In the genomic region with DNA sequence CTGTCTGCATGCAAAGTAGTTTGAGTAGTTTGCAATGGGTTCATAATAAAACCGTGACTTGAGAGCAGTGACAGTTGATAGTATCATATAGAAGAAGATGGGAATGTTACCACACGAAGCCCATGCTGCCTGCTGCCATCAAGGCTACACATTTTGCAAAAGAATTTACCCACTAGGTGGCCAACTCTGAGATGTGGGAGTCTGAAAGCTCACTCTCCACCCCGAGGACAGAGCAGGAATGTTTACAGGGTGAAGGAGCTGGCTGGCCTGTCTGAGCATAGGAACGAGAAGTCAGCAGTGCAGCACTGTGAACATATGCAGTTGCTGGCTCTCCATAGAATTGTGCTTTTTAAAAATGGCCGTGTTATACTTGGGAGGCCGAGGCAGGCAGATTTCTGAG, we compare ENCODE assay signal across 17 mouse cellular contexts. TPM values are rescaled to one million over a fixed set of nuclear protein-coding genes. Genes with fewer than 3 reads are reported as not detected.
A peak's percentile ranks its signal among the peaks of the same experiment; 100 is the strongest.
DNase-seq lines count a peak whose midpoint lies in the region; ATAC-seq and TF ChIP-seq lines count a peak whose summit lies in the region.
"Had no signal": no experiment of that assay in that cellular context is flagged by ENCODE, and none has a peak within 500 bp of the region (broad histone marks: within the 10 kb centered on the region; RNA-seq: fewer than 3 reads in every experiment).

No protein-coding gene starts in this region.

- no peak overlapping the region for H3K27ac ChIP-seq in kidney, postnatal 0 days
- H3K27ac ChIP-seq in midbrain, postnatal 0 days (ENCODE audit: low read depth, low read length) = no peak overlapping the region
- H3K27ac ChIP-seq in midbrain, embryonic 10.5 days (replicated peaks) = no peak overlapping the region
- no peak overlapping the region for H3K27ac ChIP-seq in limb, embryonic 10.5 days
- H3K27ac ChIP-seq: hindbrain, embryonic 12.5 days; kidney, embryonic 15.5 days had no signal

- no peaks in the 10 kb centered on the region for H3K9me3 ChIP-seq in kidney, postnatal 0 days (replicated peaks; ENCODE audit: low read length)
- H3K9me3 ChIP-seq in midbrain, postnatal 0 days (ENCODE audit: low read length) = no peaks in the 10 kb centered on the region
- H3K9me3 ChIP-seq in midbrain, embryonic 10.5 days (replicated peaks) = no peaks in the 10 kb centered on the region
- no peaks in the 10 kb centered on the region for H3K9me3 ChIP-seq in limb, embryonic 10.5 days (replicated peaks)
- H3K9me3 ChIP-seq: heart, embryonic 12.5 days; hindbrain, embryonic 12.5 days; kidney, embryonic 15.5 days had no signal

- H3K4me2 ChIP-seq in kidney, postnatal 0 days (ENCODE audit: low read length) = no peak overlapping the region
- H3K4me2 ChIP-seq in midbrain, postnatal 0 days (ENCODE audit: low read depth, low read length, poor library complexity, severe bottlenecking) = no peak overlapping the region
- H3K4me2 ChIP-seq: heart, embryonic 12.5 days; hindbrain, embryonic 12.5 days; kidney, embryonic 15.5 days had no signal

- peak; percentile 26 to 27 for DNase-seq in cerebellum, postnatal 10 days
- no peak for DNase-seq in cerebellum, postnatal 4 days (ENCODE audit: low spot score in 2 of 2)
- peak; percentile 25 for DNase-seq in kidney, postnatal 0 days (ENCODE audit: low spot score)
- no peak for DNase-seq in kidney, postnatal 25 days
- peak; percentile 37 for DNase-seq in midbrain, postnatal 0 days (ENCODE audit: low spot score)
- DNase-seq in midbrain, embryonic 10.5 days (ENCODE audit: low spot score) = no peak
- no peak for DNase-seq in adrenal gland, postnatal 4 days (ENCODE audit: low spot score in 2 of 2)
- DNase-seq in limb, embryonic 10.5 days (ENCODE audit: low spot score) = no peak
- DNase-seq: adrenal gland, adult 8-10 months; cerebellum, adult 11-12 months; layer of hippocampus, postnatal 36 days had no signal

- peak; percentile 58 for TF ChIP-seq CTCF in kidney, postnatal 0 days (IDR thresholded peaks at IDR 0.05; ENCODE audit: low read depth)
- peak; percentile 65 for TF ChIP-seq CTCF in midbrain, postnatal 0 days (IDR thresholded peaks at IDR 0.05)

- H3K36me3 ChIP-seq in kidney, postnatal 0 days (ENCODE audit: insufficient read depth, low read length) = no peaks in the 10 kb centered on the region
- H3K36me3 ChIP-seq in midbrain, postnatal 0 days (ENCODE audit: insufficient read depth, low read length) = peaks cover 6% of the 10 kb centered on the region
- peaks cover 9% of the 10 kb centered on the region for H3K36me3 ChIP-seq in midbrain, embryonic 10.5 days
- no peaks in the 10 kb centered on the region; the same call in 1 of the 2 replicates for H3K36me3 ChIP-seq in limb, embryonic 10.5 days

- no peaks in the 10 kb centered on the region for H3K4me1 ChIP-seq in kidney, postnatal 0 days (replicated peaks; ENCODE audit: insufficient read depth, low read length)
- H3K4me1 ChIP-seq in midbrain, postnatal 0 days (ENCODE audit: insufficient read depth, low read length) = no peaks in the 10 kb centered on the region
- H3K4me1 ChIP-seq in midbrain, embryonic 10.5 days = no peaks in the 10 kb centered on the region
- H3K4me1 ChIP-seq in limb, embryonic 10.5 days = no peaks in the 10 kb centered on the region
- H3K4me1 ChIP-seq: heart, embryonic 12.5 days; hindbrain, embryonic 12.5 days; kidney, embryonic 15.5 days had no signal

- no peak overlapping the region for H3K9ac ChIP-seq in kidney, postnatal 0 days (ENCODE audit: low read depth, low read length)
- H3K9ac ChIP-seq in midbrain, postnatal 0 days (replicated peaks; ENCODE audit: low read length, poor library complexity, severe bottlenecking) = no peak overlapping the region
- H3K9ac ChIP-seq: heart, embryonic 12.5 days; hindbrain, embryonic 12.5 days; kidney, embryonic 15.5 days had no signal

- no peaks in the 10 kb centered on the region for H3K27me3 ChIP-seq in kidney, postnatal 0 days (ENCODE audit: insufficient read depth, low read length)
- no peaks in the 10 kb centered on the region for H3K27me3 ChIP-seq in midbrain, postnatal 0 days (ENCODE audit: insufficient read depth, low read length)
- H3K27me3 ChIP-seq in midbrain, embryonic 10.5 days (ENCODE audit: low read depth, poor library complexity, severe bottlenecking) = no peaks in the 10 kb centered on the region
- no peaks in the 10 kb centered on the region for H3K27me3 ChIP-seq in limb, embryonic 10.5 days (ENCODE audit: low read depth, poor library complexity, severe bottlenecking)
- H3K27me3 ChIP-seq: heart, embryonic 12.5 days; hindbrain, embryonic 12.5 days; kidney, embryonic 15.5 days had no signal

- no peak overlapping the region for H3K4me3 ChIP-seq in kidney, postnatal 0 days (replicated peaks; ENCODE audit: low read depth, low read length)
- H3K4me3 ChIP-seq in midbrain, postnatal 0 days (ENCODE audit: low read depth, low read length) = no peak overlapping the region
- no peak overlapping the region for H3K4me3 ChIP-seq in midbrain, embryonic 10.5 days
- H3K4me3 ChIP-seq in limb, embryonic 10.5 days = no peak overlapping the region
- H3K4me3 ChIP-seq: heart, embryonic 12.5 days; hindbrain, embryonic 12.5 days; kidney, embryonic 15.5 days had no signal

- 59% methylated on average over 6 of the region's 6 CpGs for WGBS in kidney, postnatal 0 days
- 62% methylated on average over 6 of the region's 6 CpGs for WGBS in midbrain, postnatal 0 days
- WGBS in midbrain, embryonic 10.5 days = 79% methylated on average over 6 of the region's 6 CpGs
- 66% methylated on average over 6 of the region's 6 CpGs for WGBS in limb, embryonic 10.5 days

- ATAC-seq in kidney, postnatal 0 days (replicated peaks; ENCODE audit: low FRiP score, low read depth) = no peak
- ATAC-seq in midbrain, postnatal 0 days (ENCODE audit: low FRiP score) = no peak

RNA-seq across cellular contexts. Expression of gene Mtmr6, which starts 43.1 kb away (rescaled TPM):
- polyA plus RNA-seq in kidney, postnatal 0 days (2015; fragmentation: Nextera tagmentation; extraction: Ambion mirVana) = 31.3 and 32.2 TPM in 2 replicates
- 36.1 and 38.6 TPM in 2 replicates for total RNA-seq in midbrain, postnatal 0 days (2014; rRNA removed)
- polyA plus RNA-seq in midbrain, postnatal 0 days (2015; fragmentation: Nextera tagmentation; extraction: Ambion mirVana) = 57.7 and 58.6 TPM in 2 replicates
- 29.9 and 42.0 TPM in 2 replicates for polyA plus RNA-seq in midbrain, embryonic 10.5 days (2016; fragmentation: Nextera tagmentation; extraction: Ambion mirVana)
- total RNA-seq in adrenal gland, postnatal 4 days (2021) = 10 to 100 TPM; 44.1 to 45.0 TPM
- polyA plus RNA-seq in limb, embryonic 10.5 days (2016; fragmentation: Nextera tagmentation; extraction: Ambion mirVana) = 16.7 and 20.9 TPM in 2 replicates

RNA-seq across cellular contexts. Expression of gene Gm49336, which starts 56.8 kb away (rescaled TPM):
- 32.6 and 33.4 TPM in 2 replicates for polyA plus RNA-seq in kidney, postnatal 0 days (2015; fragmentation: Nextera tagmentation; extraction: Ambion mirVana)
- 115 and 137 TPM in 2 replicates for total RNA-seq in midbrain, postnatal 0 days (2014; rRNA removed)
- polyA plus RNA-seq in midbrain, postnatal 0 days (2015; fragmentation: Nextera tagmentation; extraction: Ambion mirVana) = 36.9 and 37.5 TPM in 2 replicates
- polyA plus RNA-seq in midbrain, embryonic 10.5 days (2016; fragmentation: Nextera tagmentation; extraction: Ambion mirVana) = 61.0 and 62.6 TPM in 2 replicates
- total RNA-seq in adrenal gland, postnatal 4 days (2021) = 10 to 100 TPM; 44.8 to 48.8 TPM
- 53.6 and 60.0 TPM in 2 replicates for polyA plus RNA-seq in limb, embryonic 10.5 days (2016; fragmentation: Nextera tagmentation; extraction: Ambion mirVana)

RNA-seq across cellular contexts. Expression of gene Nupl1, which starts 56.9 kb away (rescaled TPM):
- polyA plus RNA-seq in kidney, postnatal 0 days (2015; fragmentation: Nextera tagmentation; extraction: Ambion mirVana) = not detected in 2 replicates
- 0.05 and 0.16 TPM in 2 replicates for total RNA-seq in midbrain, postnatal 0 days (2014; rRNA removed)
- 0.07 TPM in 1 of 2 replicates, not detected in the other for polyA plus RNA-seq in midbrain, postnatal 0 days (2015; fragmentation: Nextera tagmentation; extraction: Ambion mirVana)
- 0.09 TPM in 1 of 2 replicates, not detected in the other for polyA plus RNA-seq in midbrain, embryonic 10.5 days (2016; fragmentation: Nextera tagmentation; extraction: Ambion mirVana)
- not detected for total RNA-seq in adrenal gland, postnatal 4 days (2021)
- not detected in 2 replicates for polyA plus RNA-seq in limb, embryonic 10.5 days (2016; fragmentation: Nextera tagmentation; extraction: Ambion mirVana)
- total RNA-seq: layer of hippocampus, postnatal 36 days; megakaryocyte, adult 5-6 weeks had no signal
- polyA plus RNA-seq: heart, embryonic 12.5 days; kidney, embryonic 15.5 days; limb, embryonic 14.5 days; neural tube, embryonic 11.5 days had no signal

Comparison
In these comparisons a context has a peak if more than half of its experiments do, and no peak if none do; other contexts are left out.
1. DNase-seq: peak in cerebellum, postnatal 10 days (2 of 2), kidney, postnatal 0 days (single experiment) and midbrain, postnatal 0 days (single experiment); none in cerebellum, postnatal 4 days (0 of 2), kidney, postnatal 25 days (0 of 2), midbrain, embryonic 10.5 days (single experiment), adrenal gland, postnatal 4 days (0 of 2) and limb, embryonic 10.5 days (single experiment).